Mouse (Mus musculus) spleen, adult 2 months (tissue): Measurements from ENCODE around the gene Anapc2.
"Not testable (repeated sequence)": the region's sequence is repeated elsewhere in the genome, so short reads cannot be mapped to it uniquely, and the experiment has no call there.

Experiments used
- CTCF ChIP-seq: fragments of 200-500 bp; IDR thresholded peaks from 2 replicates; pipeline ENCODE4 v1.5.1; 2011; ENCODE audit warnings: mild to moderate bottlenecking, inconsistent platforms; ENCODE audit not compliant: insufficient read depth, insufficient read length, insufficient replicate concordance; ENCODE audit errors: extremely low read depth
- POLR2A ChIP-seq: fragments of 200-500 bp; IDR thresholded peaks from 2 replicates; pipeline ENCODE4 v1.6.1; 2011; ENCODE audit warnings: low read depth, low read length, inconsistent platforms

- not testable (repeated sequence) for TF ChIP-seq CTCF, POLR2A
Observed at GRCm38 (mm10) chr2:25257250-25257649, 15.0 kb upstream of the Anapc2 start.
